Mouse (Mus musculus): ENCODE data around the gene Spred2. TPM values are rescaled to one million over a fixed set of nuclear protein-coding genes. Genes with fewer than 3 reads are reported as not detected.
"Not testable (repeated sequence)": the region's sequence is repeated elsewhere in the genome, so short reads cannot be mapped to it uniquely, and the experiment has no call there.

The Spred2 gene
- polyA plus RNA-seq, 1 experiment from 2014 or later = 5.6 TPM

DNA sequence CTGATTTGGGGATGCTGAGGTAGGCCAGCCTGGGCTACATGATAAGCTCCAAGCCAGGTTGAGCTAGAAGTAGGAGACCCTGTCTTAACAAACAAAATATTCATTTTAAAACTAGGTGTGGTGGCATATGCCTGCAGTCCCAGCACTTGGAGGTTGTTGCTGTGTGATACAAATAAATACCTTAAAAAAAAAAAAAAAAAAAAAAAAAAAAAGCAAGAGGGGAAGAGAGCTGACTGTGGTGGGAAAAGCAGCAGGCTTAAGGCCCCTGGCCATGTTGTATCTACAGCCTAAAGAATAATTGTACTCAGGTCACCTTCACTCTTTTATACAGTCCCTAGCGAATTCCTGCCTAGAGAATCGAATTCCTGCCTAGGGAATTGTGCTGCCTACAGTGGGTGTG lies 94.7 kb downstream of the Spred2 start:
- Histone ChIP-seq H3K27me3 (no peaks in the 10 kb centered on the region), H3K4me3 (no peak overlapping the region), H3K9me3 (peaks cover 31% of the 10 kb centered on the region), H3K9ac (replicated peaks) (no peak overlapping the region), H3K27ac (replicated peaks) (no peak overlapping the region), H3K4me2 (replicated peaks) (no peak overlapping the region), H3K4me1 (no peaks in the 10 kb centered on the region), H3K36me3 (peaks cover 59% of the 10 kb centered on the region)
- no peak for ATAC-seq (ENCODE audit: low FRiP score, low read depth)
- 93% methylated on average over 2 of the region's 2 CpGs for WGBS

DNA sequence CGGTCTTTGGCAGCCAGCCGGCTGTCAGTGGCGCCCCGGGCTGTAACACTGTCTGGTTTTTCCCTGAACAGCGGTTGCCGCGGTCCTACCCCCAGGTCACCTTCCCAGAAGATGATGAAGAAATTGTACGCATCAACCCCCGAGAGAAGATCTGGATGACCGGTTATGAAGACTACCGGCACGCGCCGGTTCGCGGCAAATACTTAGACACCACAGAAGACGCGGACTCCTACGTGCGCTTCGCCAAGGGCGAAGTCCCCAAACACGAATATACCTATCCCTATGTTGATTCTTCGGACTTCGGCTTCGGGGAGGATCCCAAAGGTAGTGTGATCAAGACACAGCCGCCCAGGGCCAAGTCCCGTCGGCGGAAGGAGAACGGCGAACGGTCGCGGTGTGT lies 96.5 kb downstream of the Spred2 start:
- Histone ChIP-seq H3K4me3 (no peak overlapping the region), H3K27me3 (no peaks in the 10 kb centered on the region), H3K4me2 (replicated peaks) (no peak overlapping the region), H3K36me3 (peaks cover 60% of the 10 kb centered on the region), H3K9me3 (peaks cover 31% of the 10 kb centered on the region), H3K27ac (replicated peaks) (no peak overlapping the region), H3K4me1 (no peaks in the 10 kb centered on the region), H3K9ac (replicated peaks) (no peak overlapping the region)
- 98% methylated on average over 35 of the region's 35 CpGs for whole genome bisulfite sequencing
- ATAC-seq (ENCODE audit: low FRiP score, low read depth) = no peak

DNA sequence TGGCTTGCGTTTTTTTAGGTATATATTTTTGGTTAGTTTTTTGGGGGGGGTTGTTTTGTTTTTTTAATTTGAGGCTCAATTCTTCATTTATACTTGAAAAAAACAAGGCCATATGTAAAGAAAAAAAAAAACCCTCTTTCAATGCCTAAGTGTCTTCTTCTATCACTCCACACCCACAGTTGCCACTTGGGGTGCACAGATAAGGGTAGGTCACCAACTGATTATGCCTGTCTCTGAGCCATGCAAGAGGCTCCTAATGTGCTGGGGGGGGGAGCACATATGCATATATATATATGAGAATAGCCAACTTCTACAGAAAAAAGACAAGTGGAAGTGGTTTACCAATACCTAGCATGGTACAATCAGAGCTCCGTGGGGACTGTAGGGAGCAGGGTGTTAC lies 98.3 kb downstream of the Spred2 start:
- peaks cover 46% of the 10 kb centered on the region for H3K36me3 ChIP-seq
- no peaks in the 10 kb centered on the region for H3K4me1 ChIP-seq
- H3K9ac ChIP-seq (replicated peaks) = no peak overlapping the region
- ATAC-seq (ENCODE audit: low FRiP score, low read depth) = no peak
- no peak overlapping the region for H3K27ac ChIP-seq (replicated peaks)
- 91% methylated on average over 2 of the region's 2 CpGs for WGBS
- no peak overlapping the region for H3K4me3 ChIP-seq
- no peak overlapping the region for H3K4me2 ChIP-seq (replicated peaks)
- peaks cover 31% of the 10 kb centered on the region for H3K9me3 ChIP-seq
- no peaks in the 10 kb centered on the region for H3K27me3 ChIP-seq

DNA sequence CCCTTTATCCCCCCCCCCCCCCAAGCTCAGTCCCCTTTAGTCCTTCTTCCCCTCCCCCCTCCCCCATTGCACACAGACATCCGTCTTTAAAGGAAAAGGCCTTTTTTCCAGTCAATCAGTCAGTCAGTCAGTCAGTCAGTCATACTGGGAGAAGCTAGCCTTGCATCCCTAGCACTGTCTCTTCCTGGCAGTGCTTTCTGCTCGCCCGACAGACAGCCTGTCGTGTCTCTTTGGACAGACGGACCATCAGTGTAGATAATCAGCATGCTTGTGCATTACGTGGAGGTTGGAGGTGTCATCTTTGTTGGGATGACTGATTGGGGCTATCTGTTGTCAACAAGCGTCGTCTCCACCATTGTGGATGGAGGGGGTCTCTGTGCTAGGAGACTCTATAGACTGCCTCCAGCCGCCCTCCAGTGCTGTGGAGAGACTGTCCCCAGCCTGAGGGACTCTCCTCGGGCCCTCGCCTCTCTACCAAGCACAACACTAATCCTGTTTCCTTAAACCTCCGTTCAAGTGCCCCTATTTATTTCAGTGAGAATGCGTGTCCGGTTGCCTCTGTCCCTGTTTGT lies 98.8 kb downstream of the Spred2 start:
- H3K4me2 ChIP-seq (replicated peaks) = no peak overlapping the region
- no peaks in the 10 kb centered on the region for H3K4me1 ChIP-seq
- peaks cover 42% of the 10 kb centered on the region for H3K36me3 ChIP-seq
- H3K9me3 ChIP-seq = peaks cover 31% of the 10 kb centered on the region
- H3K27ac ChIP-seq (replicated peaks) = no peak overlapping the region
- H3K9ac ChIP-seq (replicated peaks) = no peak overlapping the region
- ATAC-seq (ENCODE audit: low FRiP score, low read depth) = no peak
- no peaks in the 10 kb centered on the region for H3K27me3 ChIP-seq
- H3K4me3 ChIP-seq = no peak overlapping the region
- 79% methylated on average over 14 of the region's 14 CpGs for WGBS

DNA sequence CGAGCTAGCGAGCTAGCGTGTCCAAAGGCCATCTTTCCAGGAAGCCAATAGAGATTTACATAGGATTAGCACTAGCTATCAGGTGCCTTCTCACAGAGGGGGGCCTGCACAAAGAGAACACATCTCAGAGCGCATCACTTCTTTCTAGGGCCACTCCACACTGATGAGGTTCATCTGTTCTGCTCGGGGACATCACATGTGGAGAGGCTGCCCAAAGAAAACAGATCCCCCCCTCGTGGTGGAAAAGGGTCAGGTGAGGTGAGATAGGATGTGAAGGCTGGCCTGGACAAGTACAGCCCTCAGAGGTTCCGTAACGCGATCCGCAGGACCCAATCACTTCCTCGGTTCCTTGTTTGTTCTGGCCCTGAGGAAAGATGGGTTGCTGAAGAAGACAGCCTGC lies 101.7 kb downstream of the Spred2 start:
- Histone ChIP-seq H3K27ac (replicated peaks) (no peak overlapping the region), H3K9ac (replicated peaks) (no peak overlapping the region), H3K4me2 (replicated peaks) (no peak overlapping the region), H3K4me1 (no peaks in the 10 kb centered on the region), H3K4me3 (no peak overlapping the region), H3K36me3 (peaks cover 13% of the 10 kb centered on the region), H3K27me3 (no peaks in the 10 kb centered on the region), H3K9me3 (peaks cover 7% of the 10 kb centered on the region)
- WGBS = 59% methylated on average over 11 of the region's 11 CpGs
- ATAC-seq (ENCODE audit: low FRiP score, low read depth) = no peak

DNA sequence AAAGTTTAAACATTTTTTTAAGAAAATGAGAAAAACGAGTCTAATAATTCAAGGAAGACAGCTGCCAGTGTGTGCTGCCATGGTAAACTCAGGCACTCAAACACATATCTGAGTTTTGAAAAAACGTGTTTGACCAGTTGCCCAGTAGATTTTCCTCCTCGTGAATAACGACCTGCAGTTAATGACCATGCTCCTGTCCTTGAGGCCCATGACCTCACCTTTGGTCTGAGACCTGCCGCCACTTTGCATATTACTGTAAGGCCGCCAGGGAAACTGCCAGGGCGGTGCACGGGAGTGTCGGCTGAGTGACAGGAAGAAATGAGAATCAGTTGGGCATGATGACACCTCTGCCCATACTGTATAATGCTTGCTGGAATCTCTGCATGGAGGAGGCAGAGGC lies 103.5 kb downstream of the Spred2 start:
- Histone ChIP-seq H3K4me1 (no peaks in the 10 kb centered on the region), H3K9me3 (no peaks in the 10 kb centered on the region), H3K27me3 (no peaks in the 10 kb centered on the region), H3K36me3 (peaks cover 5% of the 10 kb centered on the region; the same call in 1 of the 2 replicates), H3K27ac (replicated peaks) (no peak overlapping the region), H3K4me2 (replicated peaks) (no peak overlapping the region), H3K9ac (replicated peaks) (no peak overlapping the region), H3K4me3 (no peak overlapping the region)
- 89% methylated on average over 9 of the region's 9 CpGs for WGBS
- no peak for ATAC-seq (ENCODE audit: low FRiP score, low read depth)

DNA sequence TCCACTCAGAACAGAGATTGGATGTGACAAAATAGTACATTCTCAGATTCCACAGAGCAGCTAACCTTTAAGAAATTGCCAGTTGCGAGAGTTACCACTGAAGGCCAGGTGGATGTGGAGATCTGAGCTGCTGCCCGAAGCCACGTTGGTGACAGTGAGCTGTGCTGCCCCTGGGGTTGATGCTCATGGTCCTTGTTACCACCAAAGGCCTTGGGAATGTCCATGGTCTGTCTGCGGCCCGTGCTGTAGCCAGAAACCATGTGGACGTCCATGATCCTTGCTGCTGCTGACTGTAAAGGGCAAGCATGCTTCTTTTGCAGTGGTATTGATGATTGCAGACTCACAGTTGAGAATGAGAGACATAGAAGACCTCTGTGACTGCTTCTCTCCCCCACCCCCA lies 104.2 kb downstream of the Spred2 start:
- Histone ChIP-seq H3K9me3 (no peaks in the 10 kb centered on the region), H3K4me2 (replicated peaks) (no peak overlapping the region), H3K36me3 (peaks cover 5% of the 10 kb centered on the region; the same call in 1 of the 2 replicates), H3K27me3 (no peaks in the 10 kb centered on the region), H3K4me3 (no peak overlapping the region), H3K4me1 (no peaks in the 10 kb centered on the region), H3K27ac (replicated peaks) (no peak overlapping the region), H3K9ac (replicated peaks) (no peak overlapping the region)
- no peak for ATAC-seq (ENCODE audit: low FRiP score, low read depth)
- 91% methylated on average over 6 of the region's 6 CpGs for WGBS

DNA sequence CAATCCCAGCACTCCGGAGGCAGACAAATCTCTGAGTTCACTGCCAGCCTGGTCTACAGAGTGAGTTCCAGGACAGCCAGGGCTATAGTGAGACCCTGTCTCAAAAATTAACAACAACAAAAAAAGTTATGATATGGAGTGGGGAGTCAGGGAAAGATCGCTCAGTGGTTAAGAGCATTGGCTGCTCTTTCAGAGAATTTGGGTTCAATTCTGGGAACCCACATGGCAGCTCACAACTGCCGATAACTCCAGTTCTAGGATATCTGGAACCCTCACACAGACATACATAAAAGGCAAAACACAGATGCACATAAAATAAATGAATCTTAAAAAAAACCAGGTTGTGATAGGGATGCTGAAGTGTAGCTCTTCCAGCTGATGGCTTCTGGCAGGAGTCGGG lies 104.8 kb downstream of the Spred2 start:
- WGBS = 96% methylated on average over 4 of the region's 4 CpGs
- H3K27me3 ChIP-seq = no peaks in the 10 kb centered on the region

DNA sequence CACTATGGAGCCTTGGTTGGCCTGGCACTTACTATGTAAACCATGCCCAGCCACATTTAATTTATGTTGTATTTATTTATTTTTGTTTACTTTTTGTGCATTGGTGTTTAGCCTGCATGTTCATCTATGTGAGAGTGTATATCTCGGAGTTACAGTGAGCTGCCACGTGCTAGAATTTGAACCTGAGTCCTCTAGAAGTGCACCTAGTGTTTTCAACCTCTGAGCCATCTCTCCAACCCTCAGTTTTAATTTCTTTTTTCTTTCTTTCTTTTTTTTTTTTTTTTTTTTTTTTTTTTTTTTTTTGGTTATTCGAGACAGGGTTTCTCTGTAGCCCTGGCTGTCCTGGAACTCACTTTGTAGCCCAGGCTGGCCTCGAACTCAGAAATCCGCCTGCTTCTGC lies 106.8 kb downstream of the Spred2 start:
- 97% methylated on average over 5 of the region's 5 CpGs for WGBS
- ATAC-seq (ENCODE audit: low FRiP score, low read depth); H3K4me1 ChIP-seq: not testable (repeated sequence)

More for the DNA sequence above, 104.8 kb downstream of the Spred2 start:
- peaks cover 5% of the 10 kb centered on the region; the same call in 1 of the 2 replicates for H3K36me3 ChIP-seq
- H3K4me2 ChIP-seq (replicated peaks) = no peak overlapping the region
- no peaks in the 10 kb centered on the region for H3K4me1 ChIP-seq
- no peak for ATAC-seq (ENCODE audit: low FRiP score, low read depth)
- H3K9ac ChIP-seq (replicated peaks) = no peak overlapping the region
- no peak overlapping the region for H3K27ac ChIP-seq (replicated peaks)
- no peak overlapping the region for H3K4me3 ChIP-seq
- no peaks in the 10 kb centered on the region for H3K9me3 ChIP-seq

DNA sequence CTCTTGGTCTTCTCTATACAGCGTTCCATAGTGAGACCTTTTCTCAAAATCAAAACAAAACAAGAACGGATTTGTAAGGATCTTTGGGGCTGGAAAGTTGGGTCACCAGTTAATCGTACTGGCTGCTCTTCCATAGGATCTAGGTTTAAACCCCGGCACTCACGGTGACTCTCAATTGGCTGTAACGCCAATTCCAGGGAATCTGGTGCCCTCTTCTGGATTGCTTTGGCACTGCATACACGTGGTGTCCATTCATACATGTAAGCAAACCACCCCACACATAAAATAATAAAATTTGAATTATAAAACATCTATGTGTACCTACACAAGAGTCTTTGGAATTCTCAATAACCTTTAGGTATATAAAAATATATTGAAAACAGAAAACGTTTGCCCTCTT lies 107.4 kb downstream of the Spred2 start:
- Histone ChIP-seq H3K27ac (replicated peaks) (no peak overlapping the region), H3K9ac (replicated peaks) (no peak overlapping the region), H3K27me3 (no peaks in the 10 kb centered on the region), H3K4me1 (no peaks in the 10 kb centered on the region), H3K36me3 (no peaks in the 10 kb centered on the region), H3K9me3 (no peaks in the 10 kb centered on the region), H3K4me3 (no peak overlapping the region), H3K4me2 (replicated peaks) (no peak overlapping the region)
- ATAC-seq (ENCODE audit: low FRiP score, low read depth) = no peak
- WGBS = 45% methylated on average over 8 of the region's 8 CpGs

More for the DNA sequence above, 106.8 kb downstream of the Spred2 start:
- H3K36me3 ChIP-seq; H3K4me2 ChIP-seq (replicated peaks); H3K27me3 ChIP-seq; H3K9me3 ChIP-seq; H3K4me3 ChIP-seq; H3K9ac ChIP-seq (replicated peaks); H3K27ac ChIP-seq (replicated peaks): not testable (repeated sequence)

DNA sequence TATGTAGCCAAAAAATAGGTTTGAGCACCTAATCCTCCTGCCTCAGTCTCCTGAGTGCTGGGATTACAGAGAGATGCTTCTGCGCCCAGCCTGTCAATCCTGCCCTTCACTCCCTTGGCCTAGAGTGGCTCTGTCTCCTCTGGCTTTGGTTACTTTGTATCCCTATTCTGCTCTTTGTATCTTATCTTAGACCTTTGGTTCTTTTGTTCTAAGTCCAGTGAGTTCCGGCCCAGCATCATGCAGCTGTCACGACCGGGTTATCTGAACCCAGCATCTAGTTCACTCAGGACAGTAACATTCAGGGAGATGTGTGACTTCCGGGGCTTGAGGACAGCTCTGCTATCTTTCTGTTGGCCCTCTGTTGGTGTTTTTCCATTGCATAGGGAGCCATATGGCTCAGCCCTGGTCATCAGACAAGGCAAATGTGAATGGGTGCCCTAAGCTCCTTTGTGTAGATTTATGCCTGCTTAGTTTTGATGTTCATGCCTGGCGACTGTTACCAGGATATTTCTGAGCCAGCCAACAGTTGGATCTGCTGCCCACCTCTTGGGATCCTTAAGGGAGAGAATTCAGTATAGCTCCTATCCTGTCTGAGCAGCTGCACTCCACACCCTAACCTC lies 109.5 kb downstream of the Spred2 start:
- H3K27me3 ChIP-seq = 0 out of 2 replicates have a peak, but pooled peaks cover 3% of the 10 kb centered on the region
- H3K27ac ChIP-seq (replicated peaks) = no peak overlapping the region
- no peaks in the 10 kb centered on the region for H3K36me3 ChIP-seq
- H3K9me3 ChIP-seq = no peaks in the 10 kb centered on the region
- H3K4me3 ChIP-seq = no peak overlapping the region
- WGBS = 79% methylated on average over 6 of the region's 6 CpGs
- no peak for ATAC-seq (ENCODE audit: low FRiP score, low read depth)
- H3K4me2 ChIP-seq (replicated peaks) = no peak overlapping the region
- no peak overlapping the region for H3K9ac ChIP-seq (replicated peaks)
- H3K4me1 ChIP-seq = no peaks in the 10 kb centered on the region

DNA sequence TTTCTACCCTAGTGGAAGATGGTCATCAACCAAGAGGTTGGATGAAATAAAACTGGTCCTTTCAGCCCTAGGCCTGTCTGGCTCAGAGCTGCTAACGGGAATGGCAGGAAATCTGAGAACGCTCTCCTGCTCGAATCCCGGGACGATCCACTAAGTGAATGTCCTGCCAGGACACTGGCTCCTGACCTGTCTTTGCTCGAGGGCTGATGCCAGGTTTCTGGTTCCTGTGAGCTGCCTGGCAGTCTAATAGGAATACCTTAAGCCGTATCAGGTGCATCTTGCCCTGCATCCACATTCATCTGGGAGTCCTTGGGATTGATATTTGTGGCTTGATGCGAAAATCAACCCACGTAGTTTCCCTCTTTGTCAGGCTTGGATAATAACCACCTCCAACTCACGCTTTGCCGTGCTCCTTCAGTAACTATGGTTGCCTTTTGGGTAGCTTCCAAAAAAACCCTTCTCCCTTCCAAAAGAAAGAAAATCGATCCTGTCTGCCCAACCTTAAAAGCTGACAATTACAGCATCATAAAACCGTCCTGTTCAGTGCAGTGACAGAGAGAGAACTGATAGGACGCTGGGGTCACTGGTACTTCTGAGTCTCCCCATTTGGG lies 110.3 kb downstream of the Spred2 start:
- Histone ChIP-seq H3K36me3 (no peaks in the 10 kb centered on the region), H3K4me2 (replicated peaks) (no peak overlapping the region), H3K9me3 (no peaks in the 10 kb centered on the region), H3K9ac (replicated peaks) (no peak overlapping the region), H3K27ac (replicated peaks) (no peak overlapping the region), H3K27me3 (0 out of 2 replicates have a peak, but pooled peaks cover 3% of the 10 kb centered on the region), H3K4me3 (no peak overlapping the region), H3K4me1 (no peaks in the 10 kb centered on the region)
- ATAC-seq (ENCODE audit: low FRiP score, low read depth) = no peak
- WGBS = 82% methylated on average over 14 of the region's 14 CpGs

Measured in midbrain, embryonic 12.5 days (tissue).